Mouse (Mus musculus) E14TG2a.4 (cell line): ENCODE results near the gene Adcy7.

Experiments
- CTCF ChIP-seq: conservative IDR thresholded peaks from 2 replicates; pipeline ENCODE4 v1.5.1; 2014; ENCODE audit warnings: low read length
- NANOG ChIP-seq: IDR thresholded peaks from 2 replicates; pipeline ENCODE4 v1.6.1; 2014; ENCODE audit warnings: borderline replicate concordance, low read length, mixed read lengths
- POU5F1 ChIP-seq: IDR thresholded peaks from 2 replicates; pipeline ENCODE4 v1.6.1; 2014; ENCODE audit warnings: low read length, borderline replicate concordance

- no peak for TF ChIP-seq CTCF
- no peak for TF ChIP-seq POU5F1
- TF ChIP-seq NANOG: no peak
Measured at GRCm38 (mm10) chr8:88361708-88362428, 89.7 kb downstream of the Adcy7 start, which contains the start of gene Brd7.
